Comparison of ENCODE assay signal across 9 mouse cellular contexts in genomic region chr8:116383495-116384417, GRCm38 (mm10).
DNase-seq lines count a peak whose midpoint lies in the region; ATAC-seq and TF ChIP-seq lines count a peak whose summit lies in the region.
"Had no signal": no experiment of that assay in that cellular context is flagged by ENCODE, and none has a peak within 500 bp of the region (broad histone marks: within the 10 kb centered on the region; RNA-seq: fewer than 3 reads in every experiment).

No protein-coding gene starts in this region.

- no peak for ATAC-seq in hindbrain, embryonic 16.5 days
- no peak for ATAC-seq in midbrain, embryonic 14.5 days (ENCODE audit: low FRiP score, low TSS enrichment)

- H3K9ac ChIP-seq in hindbrain, embryonic 16.5 days (ENCODE audit: low read depth, low read length) = no peak overlapping the region
- no peak overlapping the region for H3K9ac ChIP-seq in midbrain, embryonic 14.5 days (replicated peaks; ENCODE audit: low read length)

- H3K36me3 ChIP-seq in hindbrain, embryonic 10.5 days = no peaks in the 10 kb centered on the region
- no peaks in the 10 kb centered on the region for H3K36me3 ChIP-seq in hindbrain, embryonic 16.5 days (ENCODE audit: control insufficient read depth, insufficient read depth, low read length)
- no peaks in the 10 kb centered on the region for H3K36me3 ChIP-seq in midbrain, embryonic 14.5 days (ENCODE audit: control insufficient read depth, insufficient read depth, low read length)

- intact Hi-C loops in gastrocnemius, postnatal 36 days (cut with DNase I) = no loop called here
- intact Hi-C loops in left cerebral cortex, postnatal 14 days (cut with DNase I) = no loop called here

- peaks cover 11% of the 10 kb centered on the region for H3K4me1 ChIP-seq in hindbrain, embryonic 10.5 days (replicated peaks)
- H3K4me1 ChIP-seq in hindbrain, embryonic 16.5 days (ENCODE audit: control insufficient read depth, insufficient read depth, low read depth, low read length) = no peaks in the 10 kb centered on the region; the same call in 1 of the 2 replicates
- no peaks in the 10 kb centered on the region for H3K4me1 ChIP-seq in midbrain, embryonic 14.5 days (ENCODE audit: control insufficient read depth, insufficient read depth, low read length)

- H3K4me2 ChIP-seq in hindbrain, embryonic 16.5 days (ENCODE audit: low read length) = no peak overlapping the region
- no peak overlapping the region for H3K4me2 ChIP-seq in midbrain, embryonic 14.5 days (ENCODE audit: low read length)

- 50% methylated on average over 13 of the region's 14 CpGs for WGBS in hindbrain, embryonic 10.5 days
- 36% methylated on average over 13 of the region's 14 CpGs for WGBS in hindbrain, embryonic 16.5 days
- WGBS in midbrain, embryonic 14.5 days = 52% methylated on average over 14 of the region's 14 CpGs

- DNase-seq in hindbrain, embryonic 10.5 days (ENCODE audit: low spot score) = peak; percentile 10
- peak; percentile 42 for DNase-seq in brain, embryonic 14.5 days (ENCODE audit: low read depth)
- DNase-seq in gastrocnemius, postnatal 36 days = peak; percentile 36 to 45
- peak; percentile 32 for DNase-seq in midbrain, embryonic 14.5 days
- DNase-seq in layer of hippocampus, postnatal 10 days (ENCODE audit: low spot score in 2 of 2) = no peak
- DNase-seq in frontal cortex, adult 2 months (ENCODE audit: extremely low spot score in 1 of 2, low spot score in 1 of 2) = no peak
- no peak for DNase-seq in left cerebral cortex, postnatal 14 days (ENCODE audit: low spot score in 2 of 2)
- DNase-seq: kidney, adult 2 months had no signal

- 0 out of 2 replicates have a peak, but pooled peaks cover 6% of the 10 kb centered on the region for H3K9me3 ChIP-seq in hindbrain, embryonic 10.5 days
- H3K9me3 ChIP-seq in hindbrain, embryonic 16.5 days (ENCODE audit: control insufficient read depth, low read length) = no peaks in the 10 kb centered on the region
- peaks cover under 1% of the 10 kb centered on the region; the same call in 1 of the 2 replicates for H3K9me3 ChIP-seq in midbrain, embryonic 14.5 days (ENCODE audit: control insufficient read depth, low read length)

- 0 out of 2 replicates have a peak overlapping the region, but pooled peaks have one; percentile 12 for H3K27ac ChIP-seq in hindbrain, embryonic 10.5 days
- H3K27ac ChIP-seq in hindbrain, embryonic 16.5 days (ENCODE audit: low read depth, low read length) = no peak overlapping the region
- H3K27ac ChIP-seq in midbrain, embryonic 14.5 days (replicated peaks; ENCODE audit: low read depth, low read length) = no peak overlapping the region

- no peaks in the 10 kb centered on the region for H3K27me3 ChIP-seq in hindbrain, embryonic 10.5 days (ENCODE audit: insufficient read depth, poor library complexity, severe bottlenecking)
- H3K27me3 ChIP-seq in hindbrain, embryonic 16.5 days (replicated peaks; ENCODE audit: control insufficient read depth, insufficient read depth, low read length) = no peaks in the 10 kb centered on the region
- no peaks in the 10 kb centered on the region for H3K27me3 ChIP-seq in midbrain, embryonic 14.5 days (ENCODE audit: control insufficient read depth, insufficient read depth, low read length)

- no peak for TF ChIP-seq POLR2A in brain, embryonic 14.5 days (IDR thresholded peaks at IDR 0.05; ENCODE audit: borderline replicate concordance, extremely low read depth, insufficient read depth, insufficient read length, poor library complexity, severe bottlenecking)

- TF ChIP-seq CTCF in brain, embryonic 14.5 days (IDR thresholded peaks at IDR 0.05; ENCODE audit: borderline replicate concordance, extremely low read depth, insufficient read depth, insufficient read length) = no peak

- H3K4me3 ChIP-seq in hindbrain, embryonic 10.5 days = no peak overlapping the region
- no peak overlapping the region for H3K4me3 ChIP-seq in hindbrain, embryonic 16.5 days (ENCODE audit: low read length)
- no peak overlapping the region for H3K4me3 ChIP-seq in midbrain, embryonic 14.5 days (replicated peaks; ENCODE audit: low read depth, low read length)

Comparison
In these comparisons a context has a peak if more than half of its experiments do, and no peak if none do; other contexts are left out.
1. DNase-seq: peak in hindbrain, embryonic 10.5 days (single experiment), brain, embryonic 14.5 days (single experiment), gastrocnemius, postnatal 36 days (2 of 2) and midbrain, embryonic 14.5 days (single experiment); none in layer of hippocampus, postnatal 10 days (0 of 2), frontal cortex, adult 2 months (0 of 2) and left cerebral cortex, postnatal 14 days (0 of 2).